Mouse (Mus musculus): ENCODE measurements around the gene Zfp580. TPM values are rescaled to one million over a fixed set of nuclear protein-coding genes. Genes with fewer than 3 reads are reported as not detected.
A peak's percentile ranks its signal among the peaks of the same experiment; 100 is the strongest.

The Zfp580 gene
- polyA plus RNA-seq, 1 experiment from 2014 or later = 33.8 TPM

- Histone ChIP-seq H3K9me3 (no peaks in the 10 kb centered on the region), H3K36me3 (no peaks in the 10 kb centered on the region), H3K9ac (no peak overlapping the region), H3K4me1 (peaks cover 58% of the 10 kb centered on the region), H3K27me3 (peaks cover 36% of the 10 kb centered on the region), H3K4me2 (peak overlapping the region; percentile 84), H3K27ac (no peak overlapping the region), H3K4me3 (peak overlapping the region; percentile 68; the same call in 1 of the 2 replicates)
- no peak for ATAC-seq (ENCODE audit: insufficient number of reproducible peaks, low FRiP score, low TSS enrichment, low read depth)
- 33% methylated on average over 11 of the region's 11 CpGs for WGBS
Measured at GRCm38 (mm10) chr7:5057804-5058203, 6.5 kb downstream of the Zfp580 start.

DNA sequence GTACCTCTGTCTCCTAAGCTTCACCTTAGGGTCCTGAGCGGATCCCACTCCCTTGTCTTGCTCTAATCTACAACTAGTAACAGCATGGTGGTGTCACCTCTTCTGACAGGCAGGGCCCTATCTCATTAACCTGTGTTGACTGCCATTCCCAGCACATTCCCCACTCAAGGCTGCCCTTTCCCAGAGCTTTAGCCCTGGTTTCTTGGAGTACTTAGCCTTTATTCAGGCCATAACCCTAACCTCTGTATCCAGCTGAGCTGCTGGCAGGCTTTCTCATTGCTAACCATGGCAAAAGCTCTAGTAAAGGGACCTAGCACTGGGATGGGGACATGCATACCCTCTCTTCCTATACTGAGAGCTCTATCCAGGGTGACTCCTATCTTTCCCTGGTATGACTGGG is 7.3 kb downstream of the Zfp580 start:
- H3K27me3 ChIP-seq = peaks cover 28% of the 10 kb centered on the region
- no peak for ATAC-seq (ENCODE audit: insufficient number of reproducible peaks, low FRiP score, low TSS enrichment, low read depth)
- H3K4me2 ChIP-seq = no peak overlapping the region
- H3K9ac ChIP-seq = no peak overlapping the region
- 97% methylated on average over 1 of the region's 1 CpGs for WGBS
- no peak overlapping the region for H3K27ac ChIP-seq
- H3K36me3 ChIP-seq = no peaks in the 10 kb centered on the region
- no peaks in the 10 kb centered on the region for H3K9me3 ChIP-seq
- H3K4me1 ChIP-seq = peaks cover 55% of the 10 kb centered on the region
- H3K4me3 ChIP-seq = no peak overlapping the region

DNA sequence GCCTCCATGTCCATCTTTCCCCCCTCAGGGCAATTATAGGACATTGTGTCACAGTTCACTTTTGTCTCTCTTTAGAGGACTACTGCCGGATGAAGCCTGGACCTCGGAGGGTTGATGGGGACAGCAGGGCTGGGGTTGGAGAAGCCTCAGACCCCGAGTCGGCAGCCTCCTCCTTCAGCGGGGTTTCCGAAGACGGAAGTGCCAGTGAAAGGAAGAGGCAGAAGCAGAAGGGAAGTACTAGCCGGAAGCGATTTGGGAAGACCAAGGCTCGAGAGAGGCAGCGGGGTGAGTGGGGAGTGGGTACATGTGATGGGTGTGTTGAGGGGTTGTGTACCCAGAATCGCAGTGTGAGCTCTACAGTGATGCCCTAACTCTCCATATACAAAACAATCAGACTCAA is 8.1 kb downstream of the Zfp580 start:
- no peaks in the 10 kb centered on the region for H3K9me3 ChIP-seq
- peaks cover 20% of the 10 kb centered on the region for H3K27me3 ChIP-seq
- H3K4me2 ChIP-seq = peak overlapping the region; percentile 85; the same call in 1 of the 2 replicates
- no peak overlapping the region; the same call in 1 of the 2 replicates for H3K9ac ChIP-seq
- H3K4me3 ChIP-seq = no peak overlapping the region
- WGBS = 88% methylated on average over 12 of the region's 12 CpGs
- H3K4me1 ChIP-seq = peaks cover 54% of the 10 kb centered on the region
- no peak for ATAC-seq (ENCODE audit: insufficient number of reproducible peaks, low FRiP score, low TSS enrichment, low read depth)
- H3K27ac ChIP-seq = no peak overlapping the region
- H3K36me3 ChIP-seq = no peaks in the 10 kb centered on the region

GRCm38 (mm10) chr7:5060239-5060731 is 8.9 kb downstream of the Zfp580 start:
- H3K27ac ChIP-seq = peak overlapping the region; percentile 100
- ATAC-seq (ENCODE audit: insufficient number of reproducible peaks, low FRiP score, low TSS enrichment, low read depth) = no peak
- peak overlapping the region; percentile 84; the same call in 1 of the 2 replicates for H3K9ac ChIP-seq
- H3K4me3 ChIP-seq = peak overlapping the region; percentile 67
- WGBS = 4% methylated on average over 27 of the region's 27 CpGs
- H3K4me2 ChIP-seq = peak overlapping the region; percentile 85
- no peaks in the 10 kb centered on the region for H3K36me3 ChIP-seq
- no peaks in the 10 kb centered on the region for H3K9me3 ChIP-seq
- H3K27me3 ChIP-seq = peaks cover 12% of the 10 kb centered on the region; the same call in 1 of the 2 replicates
- peaks cover 56% of the 10 kb centered on the region for H3K4me1 ChIP-seq

DNA sequence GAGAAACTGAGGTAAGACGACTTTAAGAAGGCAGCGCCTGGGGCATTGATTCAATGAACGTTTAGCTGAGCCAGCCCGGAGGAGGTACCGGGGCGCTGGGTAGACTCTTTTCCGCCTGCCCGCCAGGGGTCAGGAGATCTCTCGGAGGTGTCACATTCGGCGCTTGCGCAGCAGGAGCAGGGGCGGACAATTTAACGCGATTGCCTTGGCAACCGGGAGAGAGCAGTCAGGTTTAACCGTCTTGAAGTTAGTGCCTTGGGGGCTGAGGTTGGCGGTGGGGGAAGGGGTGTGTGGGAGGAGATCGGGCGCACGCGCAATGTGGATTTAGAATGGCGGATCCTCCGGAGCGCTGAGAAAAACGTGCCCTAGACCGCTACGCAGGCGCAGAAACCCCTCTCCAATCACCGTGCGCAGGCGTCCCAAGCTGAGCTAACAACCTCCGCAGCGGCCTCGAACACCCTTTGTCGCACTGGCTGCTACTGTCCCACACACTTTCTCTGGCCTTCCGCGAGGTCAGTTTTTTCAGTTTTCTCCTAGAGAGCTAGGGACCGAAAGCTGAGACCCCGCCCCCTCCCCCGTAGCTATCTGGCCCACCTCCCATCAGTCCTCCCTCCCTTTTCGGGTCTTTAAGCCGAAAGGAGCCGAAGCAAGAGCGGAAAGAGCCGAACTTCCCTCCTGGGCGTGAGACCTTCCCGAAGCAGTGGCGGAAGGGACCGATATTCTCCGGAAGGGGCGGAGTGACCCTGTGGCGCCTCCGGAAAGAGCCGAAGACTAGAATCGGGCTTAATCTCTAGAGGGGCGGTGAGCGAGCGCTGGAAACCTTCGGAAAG is 9.8 kb downstream of the Zfp580 start:
- ATAC-seq (ENCODE audit: insufficient number of reproducible peaks, low FRiP score, low TSS enrichment, low read depth) = peak; percentile 90
- peak overlapping the region; percentile 67 for H3K4me3 ChIP-seq
- under 1% methylated on average over 60 of the region's 60 CpGs for WGBS
- H3K36me3 ChIP-seq = peaks cover 3% of the 10 kb centered on the region
- H3K9ac ChIP-seq = peak overlapping the region; percentile 84
- 0 out of 2 replicates have a peak, but pooled peaks cover 4% of the 10 kb centered on the region for H3K27me3 ChIP-seq
- peak overlapping the region; percentile 85 for H3K4me2 ChIP-seq
- H3K9me3 ChIP-seq = no peaks in the 10 kb centered on the region
- H3K4me1 ChIP-seq = peaks cover 59% of the 10 kb centered on the region
- H3K27ac ChIP-seq = peak overlapping the region; percentile 100

DNA sequence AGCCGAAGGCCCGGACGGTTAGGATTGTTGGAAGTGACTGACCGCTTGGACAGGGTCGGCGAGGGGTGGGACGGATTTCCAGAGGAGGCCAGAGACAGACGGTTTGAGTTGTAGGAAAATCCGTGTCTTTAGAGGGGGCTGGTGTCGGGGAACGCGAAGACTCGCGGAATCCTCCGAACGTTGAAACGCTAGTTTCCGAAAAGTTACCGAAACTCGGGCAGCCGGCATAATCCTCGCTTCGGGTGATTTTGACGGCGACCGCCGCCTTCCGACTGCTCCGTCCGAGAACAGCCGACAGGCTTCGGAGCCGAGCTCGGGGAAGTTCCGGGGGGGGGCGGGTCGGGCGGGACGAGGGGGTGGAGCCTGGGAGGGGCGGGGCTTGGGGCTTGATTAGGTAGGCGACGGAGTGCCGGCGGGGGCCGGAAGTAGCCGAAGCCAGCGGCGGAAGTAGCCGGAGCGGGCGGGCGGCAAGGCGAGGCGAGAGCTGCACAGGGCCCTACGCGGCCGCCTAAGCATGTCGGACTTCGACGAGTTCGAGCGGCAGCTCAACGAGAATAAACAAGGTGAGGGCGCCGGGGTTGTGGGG is 10.5 kb downstream of the Zfp580 start, which contains the start of gene U2af2:
U2af2 (plus strand) TSS at position 370 of the 586 bp plus-strand sequence.
- H3K27me3 ChIP-seq = 0 out of 2 replicates have a peak, but pooled peaks cover 4% of the 10 kb centered on the region
- WGBS = 0% methylated on average over 61 of the region's 65 CpGs
- H3K4me2 ChIP-seq = peak within 1 kb of the TSS; percentile 85
- peak within 1 kb of the TSS; percentile 100 for H3K27ac ChIP-seq
- H3K9ac ChIP-seq = peak within 1 kb of the TSS; percentile 84
- peaks cover 10% of the 10 kb centered on the region for H3K36me3 ChIP-seq
- H3K9me3 ChIP-seq = no peaks in the 10 kb centered on the region
- peak within 1 kb of the TSS; percentile 67 for H3K4me3 ChIP-seq
- peak; percentile 83 for ATAC-seq (ENCODE audit: insufficient number of reproducible peaks, low FRiP score, low TSS enrichment, low read depth)
- H3K4me1 ChIP-seq = peaks cover 56% of the 10 kb centered on the region

DNA sequence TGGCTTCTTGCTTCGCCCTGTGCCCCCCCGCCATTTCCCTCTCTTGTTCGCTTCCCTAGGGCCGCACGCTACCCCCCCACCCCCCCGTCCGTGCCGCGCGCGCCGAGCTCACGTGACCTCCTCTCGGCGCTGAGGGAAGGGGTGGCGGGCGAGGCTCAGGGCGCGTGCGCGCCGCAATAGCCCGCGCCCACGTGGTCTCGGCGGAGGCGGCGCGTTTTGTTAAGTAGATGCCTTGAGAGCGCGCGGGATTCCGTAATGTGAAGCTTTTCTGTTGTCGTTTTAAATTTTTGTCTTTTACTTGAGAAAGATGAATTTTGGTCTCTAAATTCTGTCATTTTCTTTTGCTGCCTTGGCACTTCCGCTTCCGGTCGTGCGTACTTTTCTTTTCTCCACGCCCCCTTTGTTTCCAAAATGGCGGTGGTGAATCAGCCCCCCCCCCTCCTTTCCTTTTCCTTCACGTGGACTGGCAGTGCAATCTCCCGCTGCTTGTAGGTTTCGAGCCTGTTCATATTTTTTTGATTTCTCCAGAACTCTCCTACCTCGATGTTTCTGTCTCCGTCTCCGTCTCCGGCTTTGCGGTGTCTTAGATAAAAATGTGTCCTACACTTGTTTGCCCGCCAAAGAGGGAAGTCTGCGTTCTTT is 11.1 kb downstream of the Zfp580 start:
- Histone ChIP-seq H3K27ac (peak overlapping the region; percentile 100), H3K9me3 (no peaks in the 10 kb centered on the region), H3K27me3 (0 out of 2 replicates have a peak, but pooled peaks cover 3% of the 10 kb centered on the region), H3K4me2 (peak overlapping the region; percentile 85), H3K4me3 (peak overlapping the region; percentile 67), H3K4me1 (peaks cover 50% of the 10 kb centered on the region), H3K9ac (peak overlapping the region; percentile 73), H3K36me3 (peaks cover 16% of the 10 kb centered on the region)
- under 1% methylated on average over 46 of the region's 51 CpGs for WGBS
- ATAC-seq (ENCODE audit: insufficient number of reproducible peaks, low FRiP score, low TSS enrichment, low read depth) = peak; percentile 48

DNA sequence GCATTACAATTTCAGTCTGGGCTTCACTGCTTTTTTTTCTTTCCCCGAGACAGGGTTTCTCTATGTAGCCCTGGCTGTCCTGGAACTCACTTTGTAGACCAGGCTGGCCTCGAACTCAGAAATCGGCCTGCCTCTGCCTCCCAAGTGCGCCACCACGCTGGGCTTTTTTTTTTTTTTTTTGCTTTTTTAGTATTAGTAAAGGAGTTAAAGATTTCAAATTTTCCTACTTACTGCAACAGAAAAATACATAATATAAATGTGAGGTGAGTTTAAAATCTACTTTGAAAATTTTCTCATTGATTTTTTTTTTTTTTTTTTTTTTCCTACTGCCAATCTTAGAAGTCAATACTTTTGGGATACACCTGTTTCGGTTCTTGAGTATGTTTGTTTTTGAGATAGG is 13.5 kb downstream of the Zfp580 start:
- Histone ChIP-seq H3K36me3 (peaks cover 40% of the 10 kb centered on the region), H3K9ac (no peak overlapping the region), H3K9me3 (no peaks in the 10 kb centered on the region), H3K4me2 (no peak overlapping the region), H3K4me3 (no peak overlapping the region), H3K4me1 (peaks cover 33% of the 10 kb centered on the region), H3K27ac (no peak overlapping the region), H3K27me3 (no peaks in the 10 kb centered on the region)
- WGBS = 95% methylated on average over 6 of the region's 6 CpGs
- no peak for ATAC-seq (ENCODE audit: insufficient number of reproducible peaks, low FRiP score, low TSS enrichment, low read depth)

- Histone ChIP-seq H3K9ac (no peak overlapping the region), H3K27me3 (no peaks in the 10 kb centered on the region), H3K4me1 (no peaks in the 10 kb centered on the region), H3K27ac (no peak overlapping the region), H3K36me3 (peaks cover 95% of the 10 kb centered on the region), H3K4me3 (no peak overlapping the region), H3K9me3 (no peaks in the 10 kb centered on the region), H3K4me2 (no peak overlapping the region)
- ATAC-seq (ENCODE audit: insufficient number of reproducible peaks, low FRiP score, low TSS enrichment, low read depth) = no peak
- 83% methylated on average over 1 of the region's 1 CpGs for WGBS
Measured at GRCm38 (mm10) chr7:5073586-5073985, 22.2 kb downstream of the Zfp580 start.

DNA sequence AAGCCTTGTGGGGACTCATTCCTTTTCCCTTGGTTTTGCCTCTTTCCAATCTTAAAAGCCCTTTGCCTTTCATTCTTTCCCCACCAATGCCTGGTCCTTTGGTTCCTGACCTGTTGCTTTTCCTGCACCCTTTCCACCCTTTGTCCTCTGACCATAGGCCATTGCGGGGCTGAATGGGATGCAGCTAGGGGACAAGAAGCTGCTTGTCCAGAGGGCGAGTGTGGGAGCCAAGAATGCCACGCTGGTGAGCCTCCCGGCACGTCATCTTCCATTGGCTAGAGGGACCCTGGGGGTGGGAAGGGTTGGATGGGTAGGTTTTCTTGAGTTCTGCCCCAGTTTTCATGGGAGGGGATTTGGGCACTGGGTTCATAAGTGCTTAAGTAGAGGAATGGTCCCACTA is 23.6 kb downstream of the Zfp580 start:
- H3K36me3 ChIP-seq = peaks cover 86% of the 10 kb centered on the region
- no peaks in the 10 kb centered on the region for H3K9me3 ChIP-seq
- no peak overlapping the region for H3K9ac ChIP-seq
- H3K4me1 ChIP-seq = no peaks in the 10 kb centered on the region
- H3K27me3 ChIP-seq = no peaks in the 10 kb centered on the region
- no peak for ATAC-seq (ENCODE audit: insufficient number of reproducible peaks, low FRiP score, low TSS enrichment, low read depth)
- no peak overlapping the region for H3K4me3 ChIP-seq
- 89% methylated on average over 5 of the region's 5 CpGs for WGBS
- H3K4me2 ChIP-seq = no peak overlapping the region
- H3K27ac ChIP-seq = no peak overlapping the region

DNA sequence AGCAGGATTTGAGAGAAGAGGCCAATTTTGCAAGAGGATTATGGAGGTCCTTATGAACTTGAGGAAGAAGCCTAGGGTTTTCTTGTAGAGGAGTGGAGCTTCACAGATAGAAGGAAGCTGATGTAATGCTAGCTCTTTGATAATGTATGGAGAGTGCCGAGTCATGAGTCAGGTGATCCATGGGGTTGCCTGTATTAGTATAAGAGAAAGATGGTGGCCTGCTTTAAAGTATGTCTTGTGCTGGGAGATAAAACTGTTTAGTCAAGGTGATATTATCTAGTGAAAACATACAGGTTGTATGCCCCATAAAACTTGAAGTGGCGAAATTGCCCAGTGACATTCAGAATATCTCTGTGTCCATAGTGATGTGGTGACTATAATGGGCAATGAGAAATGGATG is 25.6 kb downstream of the Zfp580 start:
- H3K9me3 ChIP-seq = no peaks in the 10 kb centered on the region

More for the DNA sequence above, 25.6 kb downstream of the Zfp580 start:
- no peak for ATAC-seq (ENCODE audit: insufficient number of reproducible peaks, low FRiP score, low TSS enrichment, low read depth)
- Histone ChIP-seq H3K9ac (no peak overlapping the region), H3K27me3 (no peaks in the 10 kb centered on the region), H3K4me1 (peaks cover 15% of the 10 kb centered on the region), H3K36me3 (peaks cover 68% of the 10 kb centered on the region), H3K4me3 (no peak overlapping the region), H3K27ac (no peak overlapping the region), H3K4me2 (no peak overlapping the region)
- 81% methylated on average over 2 of the region's 2 CpGs for WGBS
